Mouse (Mus musculus) lung, postnatal 10 days (tissue): ENCODE data around the gene Tnfsf11.
A peak's percentile ranks its signal among the peaks of the same experiment; 100 is the strongest.

Source experiments
- DNase-seq: peaks from one replicate; pipeline ENCODE4 v3.0.0; 2021

Gene Tnfsf11

DNA sequence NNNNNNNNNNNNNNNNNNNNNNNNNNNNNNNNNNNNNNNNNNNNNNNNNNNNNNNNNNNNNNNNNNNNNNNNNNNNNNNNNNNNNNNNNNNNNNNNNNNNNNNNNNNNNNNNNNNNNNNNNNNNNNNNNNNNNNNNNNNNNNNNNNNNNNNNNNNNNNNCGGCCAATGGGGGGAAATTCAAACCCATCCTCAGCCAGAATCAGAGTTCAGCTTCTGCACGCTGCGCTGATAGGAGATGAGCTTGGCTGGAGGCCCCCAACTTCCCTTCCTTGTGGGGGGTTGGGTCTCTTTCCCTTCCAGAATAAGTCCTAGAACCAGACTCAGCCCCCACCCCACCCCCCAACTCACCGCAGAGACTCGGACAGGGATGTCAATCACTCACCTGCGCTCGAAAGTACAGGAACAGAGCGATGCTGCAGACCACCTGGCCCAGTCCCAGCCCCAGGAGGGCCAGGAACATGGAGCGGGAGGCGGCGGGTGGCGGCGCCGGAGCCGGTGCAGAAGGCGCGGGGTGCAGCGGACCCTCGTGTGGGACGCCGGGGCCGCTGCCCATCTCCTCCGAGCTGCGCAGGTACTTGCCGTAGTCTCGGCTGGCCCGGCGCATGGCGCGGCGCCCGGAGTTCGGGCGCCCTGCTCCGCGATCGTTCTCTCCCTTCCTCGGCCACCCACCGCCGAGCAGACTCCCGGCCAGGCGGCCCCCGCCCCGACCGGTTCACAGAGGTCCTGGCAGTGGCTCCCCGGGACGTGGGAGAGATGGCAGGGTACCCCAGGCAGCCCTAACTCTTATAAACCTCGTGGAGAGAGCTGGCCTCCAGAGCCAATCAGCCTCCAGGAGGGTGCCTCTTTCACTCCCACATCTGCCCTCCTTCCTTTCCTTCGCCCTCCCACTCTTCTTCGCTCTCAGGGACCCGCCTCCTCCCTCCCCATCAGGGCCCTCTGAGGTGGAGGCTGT, at the start of gene Tnfsf11:
Tnfsf11 (minus strand) TSS at position 758 of the 952 bp plus-strand sequence.
- no peak for DNase-seq

DNA sequence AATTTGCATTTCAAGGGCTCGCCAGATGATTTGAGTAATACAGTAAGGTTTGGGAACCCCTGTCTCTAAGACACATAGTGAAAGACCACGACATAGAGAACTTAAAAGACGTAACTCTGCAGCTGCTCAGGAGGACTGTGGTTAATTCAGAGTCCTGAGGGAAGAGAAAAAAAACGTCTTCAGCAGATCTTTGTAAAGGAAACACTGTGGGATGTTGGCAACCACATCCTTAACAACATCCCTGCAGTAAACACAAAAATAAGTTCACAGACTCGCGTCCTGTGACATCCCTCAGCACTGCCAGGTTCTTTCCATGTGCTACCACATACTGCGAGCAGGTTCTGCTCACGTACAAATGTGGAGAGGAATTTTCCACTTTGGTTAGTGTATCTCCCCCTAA, 48.9 kb upstream of the Tnfsf11 start:
- DNase-seq = no peak

DNA sequence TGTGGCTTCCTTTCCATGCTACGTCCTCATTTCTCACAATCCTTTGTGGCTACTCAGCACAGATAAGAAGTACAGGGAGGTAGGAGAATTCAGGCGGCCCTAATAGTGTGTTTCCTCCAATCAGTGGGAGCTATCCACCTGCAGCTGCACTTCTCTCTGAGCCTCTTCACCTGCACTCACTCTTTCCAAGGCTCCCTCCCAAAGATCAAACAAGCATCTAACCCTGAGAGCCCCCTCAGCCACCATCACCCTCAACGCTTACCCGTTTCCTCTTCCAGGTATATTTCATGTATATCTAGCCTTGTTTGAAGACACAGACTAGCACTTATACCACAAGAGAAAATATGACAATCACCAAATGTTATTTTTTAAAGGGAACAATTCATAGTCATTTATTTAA, 47.5 kb upstream of the Tnfsf11 start:
- no peak for DNase-seq

DNA sequence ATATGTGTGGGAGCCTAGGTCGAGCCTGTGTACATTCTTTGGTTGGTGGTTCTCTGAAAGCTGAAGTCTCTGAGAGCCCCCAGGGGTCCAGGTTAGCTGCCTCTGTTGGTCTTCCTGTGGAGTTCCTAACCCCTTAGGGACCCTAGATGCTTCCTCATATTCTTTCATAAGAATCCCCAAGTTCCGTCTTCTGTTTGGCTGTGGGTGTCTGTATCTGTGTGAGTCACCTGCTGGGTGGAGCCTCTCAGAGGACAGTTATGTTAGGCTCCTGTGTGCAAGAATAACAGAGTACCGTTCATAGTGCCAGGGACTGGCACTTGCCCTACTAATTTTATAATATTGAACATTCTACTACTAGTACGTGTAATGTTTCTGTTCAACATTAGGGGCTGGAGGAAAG, 45.0 kb upstream of the Tnfsf11 start:
- DNase-seq = no peak

DNA sequence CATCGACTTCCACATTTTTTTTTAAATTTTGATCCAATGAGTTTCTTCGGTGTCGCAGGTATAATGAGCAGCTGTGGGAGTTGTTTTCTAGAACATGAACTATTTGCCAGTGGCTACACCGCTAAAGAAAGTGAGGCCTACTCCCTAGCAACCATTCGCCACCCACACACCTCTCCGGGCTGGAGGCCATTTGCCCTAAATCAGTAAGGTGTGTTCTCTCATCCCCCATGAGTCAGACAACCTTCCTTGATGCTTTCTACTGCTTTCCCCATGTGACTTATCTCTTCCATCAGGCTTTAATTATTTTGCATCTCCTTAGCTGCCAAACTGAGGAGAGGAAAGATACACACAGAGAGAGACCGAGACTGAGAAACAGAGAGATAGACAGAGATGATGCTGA, 43.7 kb upstream of the Tnfsf11 start:
- no peak for DNase-seq

DNA sequence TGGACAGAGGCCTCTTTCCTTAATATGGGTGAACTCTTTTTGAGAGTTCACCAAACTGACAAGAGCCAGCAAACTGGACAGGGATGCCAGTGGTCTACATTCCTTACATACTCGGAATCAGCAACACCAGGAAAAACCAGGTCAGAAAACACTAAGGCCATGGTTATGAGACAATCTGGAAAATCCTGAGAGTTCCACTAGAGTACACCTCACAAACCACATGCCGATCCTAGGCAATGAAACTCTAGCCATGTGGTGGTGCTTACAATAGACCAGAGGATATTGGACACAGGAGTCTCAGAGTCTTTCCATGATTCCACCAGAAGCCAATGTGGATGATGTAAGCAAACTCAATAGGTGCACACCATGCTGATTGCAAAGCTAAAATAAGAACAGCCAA, 39.9 kb upstream of the Tnfsf11 start:
- DNase-seq = no peak

DNA sequence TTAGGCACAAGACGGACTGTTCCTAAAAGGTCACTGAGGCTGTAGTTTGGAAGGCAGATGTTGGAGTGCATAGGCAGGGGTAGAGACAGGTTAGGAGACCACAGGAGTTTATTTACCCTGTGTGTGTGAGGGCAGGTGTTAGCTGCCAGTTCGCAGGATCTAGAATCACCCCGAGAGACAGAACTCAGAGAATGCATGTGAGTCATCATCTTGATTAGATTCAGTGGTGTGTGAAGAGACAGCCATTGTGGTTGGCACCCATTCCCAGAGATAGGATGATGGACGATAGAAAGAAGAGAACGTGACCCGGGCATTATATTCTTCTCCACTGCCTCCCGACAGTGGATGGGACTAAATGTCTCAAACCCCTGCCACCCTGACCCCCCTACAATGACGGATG, 35.2 kb upstream of the Tnfsf11 start:
- no peak for DNase-seq

DNA sequence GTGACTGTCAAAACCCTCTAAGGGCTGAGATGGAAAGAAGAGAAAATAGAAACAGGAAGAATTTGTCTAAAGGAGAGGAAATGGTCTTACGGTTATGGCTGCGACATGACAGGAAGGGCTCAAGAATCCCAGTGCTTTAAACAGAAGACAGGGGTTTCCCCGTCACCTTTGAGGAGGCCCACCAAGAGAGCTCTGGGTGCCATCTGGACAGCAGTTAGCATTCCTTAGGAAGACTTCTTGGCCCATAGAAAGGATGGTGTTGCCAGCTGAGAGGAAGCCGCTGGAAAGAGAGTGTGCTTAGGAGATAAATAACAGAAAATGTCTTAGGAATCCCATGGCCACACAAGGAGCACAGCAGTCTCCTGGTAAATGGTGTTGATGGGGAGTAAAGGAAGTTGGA, 34.3 kb upstream of the Tnfsf11 start:
- DNase-seq = peak; percentile 39

DNA sequence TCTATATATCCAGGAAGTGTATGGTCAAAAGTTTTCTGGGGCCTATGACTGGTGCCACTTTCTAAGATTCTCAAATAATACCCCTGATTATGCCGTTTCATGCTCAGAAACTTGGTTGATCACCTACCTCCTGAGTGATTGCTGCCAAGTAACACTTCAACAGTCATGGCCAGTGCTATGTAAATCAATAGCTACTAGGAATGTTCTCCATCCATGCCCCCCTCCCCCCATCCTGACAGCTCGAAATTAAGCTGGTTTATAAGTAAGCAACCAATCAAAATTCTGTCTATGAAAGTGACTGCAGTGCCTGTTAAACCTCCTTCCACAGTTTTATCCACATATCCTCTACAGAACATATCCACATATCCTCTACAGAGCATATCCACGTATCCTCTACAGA, 25.5 kb upstream of the Tnfsf11 start:
- no peak for DNase-seq

DNA sequence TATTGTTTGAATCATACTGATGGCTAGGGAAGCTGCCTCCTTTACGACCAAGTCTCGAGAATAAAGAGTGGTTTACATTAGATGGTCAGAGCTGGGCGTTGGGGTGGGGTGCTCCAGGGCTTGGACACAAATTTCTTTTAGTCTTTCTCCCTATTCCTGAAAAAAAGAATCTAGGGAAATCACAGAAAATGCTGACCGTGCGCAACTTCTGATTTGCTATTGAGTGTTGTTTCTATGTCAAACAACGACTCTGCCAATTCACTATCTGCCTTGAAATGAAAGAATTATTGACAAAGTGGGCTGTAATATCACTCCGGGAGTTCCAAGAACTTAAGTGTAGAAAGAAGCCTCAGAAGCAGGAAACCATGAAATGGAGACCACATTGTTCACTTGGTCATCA, 23.5 kb upstream of the Tnfsf11 start:
- DNase-seq = no peak

DNA sequence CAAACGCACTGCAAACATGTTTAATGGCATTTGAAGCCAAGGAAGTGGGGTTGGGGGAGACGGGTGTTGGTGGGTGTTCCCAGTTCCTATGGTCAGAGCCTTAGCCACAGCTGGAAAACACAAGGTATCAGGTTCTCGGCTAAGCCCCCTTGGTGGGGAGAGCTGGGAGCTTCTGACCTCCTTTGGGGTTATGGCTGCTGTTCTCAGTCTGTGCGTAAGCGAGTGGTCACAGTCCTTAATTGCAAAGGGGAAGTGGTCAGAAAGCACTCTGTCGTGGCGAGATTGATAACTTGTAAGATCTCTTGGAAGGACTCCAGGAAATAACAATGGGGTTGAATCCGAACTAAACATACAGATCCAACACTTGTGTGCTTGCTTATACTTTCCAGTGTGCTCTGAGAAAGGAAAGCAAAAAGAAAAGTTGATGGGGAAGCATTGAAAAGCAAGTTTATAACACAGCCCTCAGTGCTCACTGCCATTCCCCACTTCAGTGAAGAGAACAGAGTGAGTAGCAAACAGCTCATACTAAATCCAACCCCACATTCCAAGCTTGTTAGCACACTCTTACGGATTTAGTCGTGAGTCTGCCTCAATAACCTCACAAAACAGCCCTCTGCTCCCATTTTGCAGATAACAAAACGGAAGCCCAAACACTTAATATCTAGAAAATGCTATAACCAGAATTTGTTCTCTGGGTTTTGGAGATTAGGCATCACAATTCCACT, 22.9 kb upstream of the Tnfsf11 start:
- DNase-seq = peak; percentile 13

DNA sequence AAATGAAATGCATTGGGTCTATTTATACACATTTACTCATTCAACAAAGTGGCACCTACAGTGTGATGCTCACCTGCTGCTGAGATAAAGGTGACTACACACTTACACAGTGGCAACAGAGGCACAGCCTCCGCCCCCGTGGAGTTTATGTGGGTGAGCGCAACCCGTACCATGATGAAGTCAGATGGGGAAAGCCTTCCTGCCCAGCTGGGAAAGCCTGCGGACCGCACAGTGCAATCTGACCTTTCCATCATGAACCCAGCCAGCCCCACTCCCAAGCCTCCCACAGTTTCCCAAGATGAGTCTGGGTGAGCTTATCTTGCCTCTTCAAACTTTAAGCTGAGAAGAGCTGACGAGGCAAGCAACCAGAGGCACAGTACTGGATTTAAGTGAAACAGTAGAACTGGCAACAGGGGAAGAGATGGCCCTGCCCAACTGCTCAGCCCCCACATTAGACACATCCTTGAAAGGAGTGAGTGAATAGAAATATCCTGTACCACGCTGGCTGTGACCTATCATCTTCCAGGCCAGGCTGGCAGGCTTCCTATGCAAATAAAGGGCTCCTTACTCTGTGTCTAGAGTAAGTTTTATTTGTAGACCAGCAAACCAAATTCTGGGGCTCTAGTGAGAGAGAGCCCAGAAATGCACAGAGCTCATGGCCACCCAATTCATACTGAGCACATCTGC, 22.1 kb upstream of the Tnfsf11 start:
- peak; percentile 42 for DNase-seq

DNA sequence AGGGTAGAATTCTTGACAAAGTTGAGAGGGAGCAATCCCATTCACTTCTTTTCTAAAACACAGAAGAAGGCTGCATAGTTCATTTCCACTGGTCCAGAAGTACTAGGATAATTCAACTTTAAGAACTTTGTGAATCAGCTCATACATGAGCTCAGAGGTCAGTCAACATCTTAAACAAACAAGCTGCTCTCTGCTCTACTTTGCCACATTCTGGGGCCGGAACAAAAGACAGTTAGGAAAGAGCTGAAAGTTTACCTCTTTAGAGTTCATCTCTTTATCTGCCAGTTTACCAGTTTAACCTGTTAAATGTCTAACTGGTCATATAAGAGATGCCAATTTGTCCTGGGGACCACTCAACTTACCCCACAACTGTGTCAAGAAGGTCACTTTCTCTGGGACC, 15.5 kb upstream of the Tnfsf11 start:
- no peak for DNase-seq

DNA sequence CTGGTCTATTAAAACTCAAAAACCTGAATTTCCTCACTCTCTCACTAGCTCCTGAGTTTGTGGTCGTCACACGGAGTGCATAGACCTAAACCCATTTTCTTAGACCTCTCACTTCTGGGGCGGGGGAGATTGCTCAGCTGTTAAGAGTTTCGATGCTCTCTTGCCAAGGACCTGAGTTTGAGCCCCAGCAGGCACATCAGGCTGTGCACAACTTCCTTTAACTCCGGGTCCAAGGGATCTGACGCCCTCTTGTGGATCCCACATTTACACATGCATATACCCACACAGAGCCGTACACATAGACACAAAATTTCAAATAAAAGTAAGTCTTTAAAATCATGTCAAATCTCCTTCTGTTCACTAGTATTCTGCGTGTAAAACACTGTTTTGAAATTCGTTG, 15.1 kb upstream of the Tnfsf11 start:
- DNase-seq = no peak

DNA sequence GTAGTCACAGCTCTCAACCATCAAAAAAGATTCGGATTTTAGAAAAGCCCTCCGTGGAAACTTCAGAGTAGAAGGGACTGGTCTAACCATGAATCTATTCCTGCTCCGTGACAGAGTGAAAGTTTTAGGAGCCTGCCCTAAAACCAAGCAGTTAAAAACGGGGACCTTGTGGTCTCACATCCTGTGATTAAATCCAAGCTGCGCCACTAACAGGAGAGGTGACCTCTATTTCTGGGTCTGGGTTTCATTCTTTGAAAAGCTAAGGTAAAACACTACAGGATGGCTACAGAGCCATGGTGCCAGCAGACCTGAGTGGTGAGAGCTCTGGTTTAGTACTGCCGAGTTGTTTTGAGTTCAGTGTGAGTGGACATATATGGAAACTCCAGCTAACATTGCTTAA, 12.4 kb upstream of the Tnfsf11 start:
- DNase-seq = no peak

DNA sequence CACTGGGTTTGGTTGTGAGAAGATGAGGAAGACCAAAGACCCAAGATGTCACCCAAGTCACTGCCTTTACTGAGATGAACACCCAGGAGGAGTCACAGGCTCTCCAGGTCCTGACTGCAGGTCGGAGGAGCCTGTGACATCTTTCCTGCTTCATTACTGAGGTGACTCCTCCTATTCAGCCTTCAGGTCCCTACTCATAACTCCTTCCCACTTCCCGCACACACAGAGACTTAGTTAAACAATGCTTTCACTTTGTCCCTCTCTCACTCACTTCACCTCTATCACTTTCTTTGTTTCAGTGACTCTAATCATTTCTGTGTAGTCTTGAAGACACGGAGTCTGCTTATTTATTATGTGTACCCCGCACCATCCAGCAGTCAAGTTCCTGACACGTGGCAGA, 11.7 kb upstream of the Tnfsf11 start:
- DNase-seq = no peak

DNA sequence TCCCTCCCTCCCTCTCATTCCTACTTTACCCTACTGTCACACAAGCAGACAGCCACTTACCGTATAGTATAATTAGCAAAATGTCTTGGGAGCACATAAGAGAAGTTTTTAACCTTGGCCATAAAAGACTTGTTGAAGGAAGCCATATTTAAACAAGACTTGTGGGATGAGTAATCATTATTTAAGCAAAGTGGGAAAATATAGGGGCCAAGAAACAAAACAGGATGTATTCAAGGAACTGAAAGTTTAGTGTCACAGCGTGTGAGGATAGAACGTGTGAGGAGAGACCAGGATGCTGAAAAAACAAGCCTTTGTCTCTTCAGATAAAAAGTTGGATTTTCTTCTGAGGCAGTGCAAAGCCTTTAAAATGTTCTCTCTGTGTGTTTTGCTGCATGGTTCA, 11.2 kb upstream of the Tnfsf11 start:
- DNase-seq = no peak

DNA sequence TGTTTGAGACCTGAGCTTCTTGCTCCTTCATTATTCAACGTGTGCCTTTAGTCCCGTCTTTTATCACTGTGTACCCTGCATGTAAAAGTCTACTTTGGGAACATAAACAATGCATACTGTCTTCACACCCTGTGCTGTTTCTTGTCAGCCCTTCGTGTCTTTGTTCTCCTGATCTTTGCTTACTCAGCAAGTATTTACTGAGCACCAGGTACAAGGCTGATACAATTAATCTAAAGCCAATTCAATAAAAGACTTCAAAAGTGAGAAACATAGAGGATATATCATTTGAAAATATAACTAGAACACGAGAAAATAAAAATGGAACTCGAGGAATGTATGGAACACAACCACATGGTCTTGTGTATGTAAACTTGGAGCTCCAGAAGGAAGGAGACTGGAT, 9.8 kb upstream of the Tnfsf11 start:
- no peak for DNase-seq

DNA sequence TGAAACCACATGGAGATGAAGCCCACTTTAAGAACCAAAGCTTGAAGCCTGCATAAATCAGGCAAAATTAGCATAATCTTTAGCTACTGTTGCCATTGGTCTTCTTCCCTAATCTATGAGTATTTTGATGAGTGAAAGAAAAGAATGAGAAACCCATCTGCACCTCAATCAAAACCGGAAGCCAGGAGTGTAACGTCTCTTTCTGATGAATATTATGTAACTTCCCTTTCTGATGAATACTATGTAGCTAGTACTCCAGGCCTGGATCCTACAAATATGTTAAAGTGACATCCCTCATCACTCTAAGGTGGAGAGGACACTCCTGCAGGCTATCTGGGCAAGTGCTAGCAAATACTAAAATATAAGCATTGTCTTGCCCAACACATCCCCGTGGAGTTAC, 6.9 kb downstream of the Tnfsf11 start:
- DNase-seq = no peak

DNA sequence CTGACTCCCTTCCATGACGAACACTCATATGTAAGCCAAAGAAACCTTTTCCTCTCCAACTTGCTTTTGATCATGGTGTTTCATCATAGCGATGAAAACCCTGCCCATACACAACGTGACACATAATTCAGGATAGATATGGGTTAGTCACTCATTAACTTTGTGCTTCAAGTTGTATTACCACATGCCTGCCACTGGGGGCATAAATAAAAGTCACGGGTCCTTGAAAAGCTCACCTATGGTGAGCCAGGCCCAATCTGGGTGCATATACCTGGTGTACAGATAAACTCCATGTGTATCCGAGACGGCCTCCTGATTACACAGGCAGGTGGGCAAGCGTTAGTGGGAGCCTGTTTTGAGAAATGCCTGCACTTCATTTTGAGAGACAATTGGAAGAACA, 15.2 kb downstream of the Tnfsf11 start:
- no peak for DNase-seq

DNA sequence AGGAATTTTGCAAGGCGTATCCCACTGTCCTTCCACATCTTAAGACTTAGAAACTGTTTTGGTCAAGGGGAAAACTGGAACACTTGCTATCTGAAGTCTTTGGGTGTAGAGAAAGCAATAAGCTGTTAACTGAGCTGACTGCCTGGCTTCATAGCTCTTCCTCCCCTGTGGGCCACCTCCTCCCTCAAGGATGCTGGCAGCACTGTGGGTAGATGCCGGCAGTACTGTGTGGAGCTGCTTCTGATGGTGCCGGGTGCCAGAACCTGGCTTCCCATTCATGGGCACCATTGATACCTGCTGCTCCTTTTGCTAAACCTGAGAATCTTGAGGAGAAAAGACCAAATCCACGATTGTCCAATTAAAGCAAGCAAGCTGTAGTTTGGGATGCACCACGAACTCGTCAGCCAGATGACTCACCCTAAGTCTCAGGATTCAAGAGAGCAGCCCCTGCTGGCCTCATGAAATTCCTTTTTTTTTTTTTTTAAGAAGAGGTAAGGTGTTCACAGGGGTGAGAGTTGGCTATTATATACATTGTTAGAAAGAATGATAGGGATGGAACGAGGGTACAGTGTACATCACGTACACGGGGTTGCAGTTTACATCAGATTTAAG, 17.8 kb downstream of the Tnfsf11 start:
- no peak for DNase-seq

DNA sequence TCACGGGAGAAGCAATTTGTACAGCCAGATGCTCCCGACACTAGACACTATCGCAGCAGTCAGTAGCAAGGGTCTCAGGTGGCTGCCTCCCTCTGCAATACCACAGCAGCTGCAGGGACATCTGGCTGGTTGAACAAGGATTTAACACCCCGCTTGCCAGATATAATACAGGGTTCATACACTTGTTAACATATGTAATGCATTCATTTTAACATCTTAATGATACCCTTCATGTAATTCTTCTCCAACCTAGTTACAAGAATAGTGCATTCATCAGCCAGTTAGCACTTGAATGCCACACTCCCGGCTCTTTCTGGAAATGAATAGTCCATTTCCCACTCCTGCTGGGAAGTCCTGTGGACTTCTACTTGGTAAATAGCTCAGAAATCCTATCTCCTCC, 18.9 kb downstream of the Tnfsf11 start:
- no peak for DNase-seq
